In genomic region chr14:76764390-76764796, GRCm38 (mm10) we compare ENCODE assay signal across 8 mouse cellular contexts.
DNase-seq lines count a peak whose midpoint lies in the region; ATAC-seq and TF ChIP-seq lines count a peak whose summit lies in the region.

No protein-coding gene starts in this region.

- in situ Hi-C loops in CH12.LX (cut with MboI; ENCODE audit: low pct_ligation_motif_present, low pct_unique_long_range_greater_than_20kb, low sequenced_read_pairs): no loop called here

- H3K4me3 ChIP-seq in gastrocnemius, adult 2 months: no peak overlapping the region
- no peak overlapping the region for H3K4me3 ChIP-seq in CH12.LX (replicated peaks in 1 of 3; ENCODE audit: low read depth in 2 of 3, low read length in 2 of 3, poor library complexity in 1 of 3)
- H3K4me3 ChIP-seq in forebrain, embryonic 13.5 days: no peak overlapping the region
- no peak overlapping the region for H3K4me3 ChIP-seq in intestine, postnatal 0 days (ENCODE audit: low read depth, low read length)
- H3K4me3 ChIP-seq in lung, adult 2 months (replicated peaks; ENCODE audit: extremely low read depth, low read depth, low read length): no peak overlapping the region
- no peak overlapping the region for H3K4me3 ChIP-seq in stomach, embryonic 14.5 days (ENCODE audit: low read depth, low read length)

- H3K36me3 ChIP-seq in CH12.LX (replicated peaks in 1 of 2; ENCODE audit: control insufficient read depth in 1 of 2, insufficient read depth in 1 of 2, low read length in 1 of 2): no peaks in the 10 kb centered on the region
- H3K36me3 ChIP-seq in forebrain, embryonic 13.5 days (ENCODE audit: poor library complexity, severe bottlenecking): no peaks in the 10 kb centered on the region
- no peaks in the 10 kb centered on the region for H3K36me3 ChIP-seq in intestine, postnatal 0 days (ENCODE audit: control insufficient read depth, insufficient read depth)
- H3K36me3 ChIP-seq in stomach, embryonic 14.5 days (ENCODE audit: control insufficient read depth, insufficient read depth, low read length): no peaks in the 10 kb centered on the region

- H3K9me3 ChIP-seq in CH12.LX (replicated peaks; ENCODE audit: low read length): no peaks in the 10 kb centered on the region
- H3K9me3 ChIP-seq in forebrain, embryonic 13.5 days (replicated peaks): no peaks in the 10 kb centered on the region
- no peaks in the 10 kb centered on the region for H3K9me3 ChIP-seq in intestine, postnatal 0 days (ENCODE audit: control insufficient read depth)
- H3K9me3 ChIP-seq in stomach, embryonic 14.5 days (ENCODE audit: control insufficient read depth, low read depth, low read length): no peaks in the 10 kb centered on the region

- dilution Hi-C loops in CH12.LX (cut with MboI; ENCODE audit: extremely low pct_ligation_motif_present, extremely low pct_unique_long_range_greater_than_20kb, low sequenced_read_pairs): no loop called here

- no peak for TF ChIP-seq POLR2A in CH12.LX (IDR thresholded peaks at IDR 0.05; ENCODE audit: low read depth, low read length)
- TF ChIP-seq POLR2A in lung, adult 2 months (IDR thresholded peaks at IDR 0.05; ENCODE audit: borderline replicate concordance, extremely low read depth, low read depth, low read length): peak; percentile 15; the same call in 1 of the 2 replicates

- peak overlapping the region; percentile 67; the same call in 1 of the 2 replicates for H3K4me2 ChIP-seq in CH12.LX (ENCODE audit: insufficient read depth, low read depth, poor library complexity, severe bottlenecking)
- peak overlapping the region; percentile 18; the same call in 1 of the 2 replicates for H3K4me2 ChIP-seq in forebrain, embryonic 13.5 days
- no peak overlapping the region for H3K4me2 ChIP-seq in intestine, postnatal 0 days (replicated peaks; ENCODE audit: low read depth)
- H3K4me2 ChIP-seq in stomach, embryonic 14.5 days (replicated peaks; ENCODE audit: low read depth, low read length): no peak overlapping the region; the same call in 1 of the 2 replicates

- 26% methylated on average over 7 of the region's 7 CpGs for WGBS in forebrain, embryonic 13.5 days
- WGBS in intestine, postnatal 0 days: 50% methylated on average over 7 of the region's 7 CpGs
- 25% methylated on average over 7 of the region's 7 CpGs for WGBS in lung, adult 2 months
- 12% methylated on average over 7 of the region's 7 CpGs for WGBS in stomach, embryonic 14.5 days

- peak; percentile 39 for DNase-seq in gastrocnemius, adult 2 months
- no peak for DNase-seq in gastrocnemius, postnatal 36 days
- no peak for DNase-seq in CH12.LX (ENCODE audit: extremely low read depth)
- DNase-seq in lung, adult 2 months: peak; percentile 39

- intact Hi-C loops in gastrocnemius, adult 2 months (cut with DNase I): loop anchor here (5.0 kb wide), 3 partner anchors 53 to 262 kb away; no protein-coding TSS in a partner anchor
- intact Hi-C loops in gastrocnemius, postnatal 36 days (cut with DNase I): no loop called here

- peaks cover 6 to 10% of the 10 kb centered on the region in 2 experiments; a peak in 3 of 4 replicates for H3K4me1 ChIP-seq in CH12.LX (ENCODE audit: control insufficient read depth in 1 of 2, insufficient read depth in 2 of 2)
- H3K4me1 ChIP-seq in forebrain, embryonic 13.5 days: peaks cover 39% of the 10 kb centered on the region
- H3K4me1 ChIP-seq in intestine, postnatal 0 days (replicated peaks; ENCODE audit: control insufficient read depth, insufficient read depth, low read length): 0 out of 2 replicates have a peak, but pooled peaks cover 3% of the 10 kb centered on the region
- peaks cover 6% of the 10 kb centered on the region for H3K4me1 ChIP-seq in lung, adult 2 months (ENCODE audit: control insufficient read depth, insufficient read depth, low read length)
- peaks cover 26% of the 10 kb centered on the region for H3K4me1 ChIP-seq in stomach, embryonic 14.5 days (ENCODE audit: control insufficient read depth, insufficient read depth, low read length)

- H3K27me3 ChIP-seq in CH12.LX (replicated peaks): no peaks in the 10 kb centered on the region
- no peaks in the 10 kb centered on the region for H3K27me3 ChIP-seq in forebrain, embryonic 13.5 days
- H3K27me3 ChIP-seq in intestine, postnatal 0 days (replicated peaks; ENCODE audit: control insufficient read depth, insufficient read depth, low read length): no peaks in the 10 kb centered on the region
- H3K27me3 ChIP-seq in stomach, embryonic 14.5 days (ENCODE audit: control insufficient read depth, insufficient read depth, low read length): no peaks in the 10 kb centered on the region

- H3K9ac ChIP-seq in CH12.LX (ENCODE audit: insufficient read depth, low read depth): no peak overlapping the region
- H3K9ac ChIP-seq in forebrain, embryonic 13.5 days: 0 out of 2 replicates have a peak overlapping the region, but pooled peaks have one; percentile 41
- no peak overlapping the region for H3K9ac ChIP-seq in intestine, postnatal 0 days (ENCODE audit: low read depth, low read length)
- no peak overlapping the region for H3K9ac ChIP-seq in stomach, embryonic 14.5 days (replicated peaks; ENCODE audit: low read depth, low read length)

- TF ChIP-seq RAD21 in CH12.LX (IDR thresholded peaks at IDR 0.05; ENCODE audit: low read depth, low read length): no peak

- ATAC-seq in forebrain, embryonic 13.5 days: no peak
- no peak for ATAC-seq in intestine, postnatal 0 days
- ATAC-seq in stomach, embryonic 14.5 days (ENCODE audit: insufficient number of reproducible peaks, insufficient read depth, low FRiP score, low read depth): peak; percentile 75
- no peak; the same call in 1 of the 2 replicates for ATAC-seq in monocyte, adult 5-6 weeks (replicated peaks; ENCODE audit: insufficient number of reproducible peaks, low FRiP score, low TSS enrichment, poor library complexity, severe bottlenecking)

- no peak for TF ChIP-seq EP300 in CH12.LX (IDR thresholded peaks at IDR 0.05; ENCODE audit: low read length)

- peak overlapping the region; percentile 35; the same call in 1 of the 2 replicates for H3K27ac ChIP-seq in gastrocnemius, adult 2 months
- no peak overlapping the region for H3K27ac ChIP-seq in CH12.LX (ENCODE audit: insufficient read depth, low read depth)
- H3K27ac ChIP-seq in forebrain, embryonic 13.5 days: no peak overlapping the region
- H3K27ac ChIP-seq in intestine, postnatal 0 days (ENCODE audit: low read depth, low read length): no peak overlapping the region
- H3K27ac ChIP-seq in stomach, embryonic 14.5 days (ENCODE audit: low read length): peak overlapping the region; percentile 79

- no peak for TF ChIP-seq CTCF in gastrocnemius, adult 2 months (IDR thresholded peaks at IDR 0.05)
- no peak for TF ChIP-seq CTCF in CH12.LX (conservative IDR thresholded peaks at IDR 0.05 in 1 of 2, IDR thresholded peaks at IDR 0.05 in 1 of 2; ENCODE audit: low read depth in 2 of 2, low read length in 2 of 2)
- peak; percentile 30 for TF ChIP-seq CTCF in intestine, postnatal 0 days (IDR thresholded peaks at IDR 0.05; ENCODE audit: low read depth)
- TF ChIP-seq CTCF in lung, adult 2 months (IDR thresholded peaks at IDR 0.05; ENCODE audit: insufficient read depth, low read length): no peak

- no peaks in the 10 kb centered on the region for H3K79me2 ChIP-seq in CH12.LX (replicated peaks; ENCODE audit: control insufficient read depth, extremely low read depth, insufficient read depth, poor library complexity, severe bottlenecking)

TF ChIP-seq in CH12.LX, 34 proteins besides CTCF, POLR2A, EP300 and RAD21:
- no peak for TF ChIP-seq GABPA (IDR thresholded peaks at IDR 0.05; ENCODE audit: insufficient replicate concordance, low read depth, low read length)
- no peak for TF ChIP-seq TCF12 (IDR thresholded peaks at IDR 0.05; ENCODE audit: low read depth, low read length)
- TF ChIP-seq E2F4 (IDR thresholded peaks at IDR 0.05; ENCODE audit: insufficient replicate concordance, low read depth, low read length): no peak
- TF ChIP-seq BHLHE40 (IDR thresholded peaks at IDR 0.05; ENCODE audit: low read depth, low read length): no peak
- no peak for TF ChIP-seq NRF1 (IDR thresholded peaks at IDR 0.05; ENCODE audit: low read depth, low read length)
- peak; percentile 50 for TF ChIP-seq IRF4 (IDR thresholded peaks at IDR 0.05; ENCODE audit: low read depth, low read length)
- no peak for TF ChIP-seq USF1 (IDR thresholded peaks at IDR 0.05; ENCODE audit: low read depth, low read length)
- TF ChIP-seq PAX5 (IDR thresholded peaks at IDR 0.05; ENCODE audit: low read length): no peak
- TF ChIP-seq ETS1 (conservative IDR thresholded peaks at IDR 0.05; ENCODE audit: low read depth, low read length): peak; percentile 28; the same call in 1 of the 2 replicates
- no peak for TF ChIP-seq TBP (conservative IDR thresholded peaks at IDR 0.05; ENCODE audit: low read depth, low read length)
- no peak for TF ChIP-seq JUN (IDR thresholded peaks at IDR 0.05; ENCODE audit: insufficient read depth, low read depth, low read length)
- TF ChIP-seq POLR2AphosphoS2 (IDR thresholded peaks at IDR 0.05; ENCODE audit: low read depth, low read length): no peak
- no peak for TF ChIP-seq KAT2A (IDR thresholded peaks at IDR 0.05; ENCODE audit: insufficient replicate concordance, low read length)
- TF ChIP-seq HCFC1 (IDR thresholded peaks at IDR 0.05; ENCODE audit: low read depth, low read length): no peak

Comparison
In these comparisons a context has a peak if more than half of its experiments do, and no peak if none do; other contexts are left out.
1. DNase-seq: peak in gastrocnemius, adult 2 months (single experiment) and lung, adult 2 months (single experiment); none in gastrocnemius, postnatal 36 days (0 of 2) and CH12.LX (single experiment).
2. H3K27ac ChIP-seq: peak in gastrocnemius, adult 2 months (single experiment) and stomach, embryonic 14.5 days (single experiment); none in CH12.LX (single experiment), forebrain, embryonic 13.5 days (single experiment) and intestine, postnatal 0 days (single experiment).
3. H3K4me2 ChIP-seq: peak in CH12.LX (single experiment) and forebrain, embryonic 13.5 days (single experiment); none in intestine, postnatal 0 days (single experiment) and stomach, embryonic 14.5 days (single experiment).